Mouse (Mus musculus) liver, postnatal 0 days (tissue): ENCODE results near the gene Ssh3. TPM values are rescaled to one million over a fixed set of nuclear protein-coding genes. Genes with fewer than 3 reads are reported as not detected.

Experiments used
- ATAC-seq: fragments of 200-750 bp; cut with Nextera tagmentation; 2 replicates; pipeline ENCODE4 v1.8.0; 2017; ENCODE audit warnings: mild to moderate bottlenecking, moderate library complexity
- DNase-seq: peaks from one replicate; pipeline ENCODE4 v3.0.0-alpha.2; 2016
- H3K27ac ChIP-seq: fragments of 300-500 bp; sonication (generic); 2 replicates; pipeline ENCODE4 v1.5.1; 2014; ENCODE audit warnings: antibody characterized with exemption, moderate library complexity, mild to moderate bottlenecking, low read depth
- H3K27me3 ChIP-seq: fragments of 300-500 bp; sonication (generic); 2 replicates; pipeline ENCODE4 v1.6.1; 2014; ENCODE audit warnings: low read length, control low read depth, mixed read lengths; ENCODE audit not compliant: insufficient read depth
- H3K36me3 ChIP-seq: fragments of 300-500 bp; sonication (generic); replicated peaks from 2 replicates; pipeline ENCODE4 v1.6.1; 2014; ENCODE audit warnings: mild to moderate bottlenecking, control low read depth, low read length, moderate library complexity, mixed read lengths; ENCODE audit not compliant: insufficient read depth
- H3K4me1 ChIP-seq: fragments of 300-500 bp; sonication (generic); 2 replicates; pipeline ENCODE4 v1.6.1; 2014; ENCODE audit warnings: antibody characterized with exemption, mild to moderate bottlenecking, control low read depth; ENCODE audit not compliant: insufficient read depth
- H3K4me2 ChIP-seq: fragments of 300-500 bp; sonication (generic); 2 replicates; pipeline ENCODE4 v1.6.1; 2014; ENCODE audit warnings: low read depth, mild to moderate bottlenecking, low read length, moderate library complexity, mixed read lengths
- H3K4me3 ChIP-seq: fragments of 300-500 bp; sonication (generic); 2 replicates; pipeline ENCODE4 v1.5.1; 2014; ENCODE audit warnings: low read depth, low read length
- H3K9ac ChIP-seq: fragments of 300-500 bp; sonication (generic); replicated peaks from 2 replicates; pipeline ENCODE4 v1.6.1; 2014; ENCODE audit warnings: mild to moderate bottlenecking, moderate library complexity
- H3K9me3 ChIP-seq: fragments of 300-500 bp; sonication (generic); 2 replicates; pipeline ENCODE4 v1.6.1; 2016; ENCODE audit warnings: mild to moderate bottlenecking, control low read depth, low read length, mixed read lengths
- CTCF ChIP-seq: sonication (generic); IDR thresholded peaks from 2 replicates; pipeline ENCODE4 v1.5.1; 2016; ENCODE audit warnings: antibody characterized with exemption, low read depth
- EP300 ChIP-seq: IDR thresholded peaks from 2 replicates; pipeline ENCODE4 v1.6.1; 2016; ENCODE audit warnings: antibody characterized with exemption, low read depth, mild to moderate bottlenecking
- WGBS: fragments of 180-500 bp; shearing (Covaris S2); extraction: QIAGEN DNeasy Blood & Tissue Kit; methylation state at CpG from one replicate; pipeline ENCODE4 v1.1.7; 2014; ENCODE audit not compliant: insufficient replicate concordance; 5-methylcytosine and 5-hydroxymethylcytosine counted together
- polyA plus RNA-seq: library from polyadenylated mRNA; unstranded; fragments of >200 nt; fragmentation: Nextera tagmentation; extraction: Ambion mirVana; gene quantifications from 2 replicates; pipeline ENCODE4 v1.2.1, GENCODE M21; 2015

Gene Ssh3
- polyA plus RNA-seq, 1 experiment from 2014 or later, result 3.3 TPM

- 0 out of 2 replicates have a peak overlapping the region, but pooled peaks have one; percentile 4 for H3K4me2 ChIP-seq
- H3K27ac ChIP-seq, result peak overlapping the region; percentile 44; the same call in 1 of the 2 replicates
- H3K36me3 ChIP-seq, result no peaks in the 10 kb centered on the region; the same call in 1 of the 2 replicates
- H3K4me1 ChIP-seq, result peaks cover 64% of the 10 kb centered on the region
- DNase-seq (no peak), ATAC-seq (no peak)
- no peak overlapping the region for H3K9ac ChIP-seq
- H3K4me3 ChIP-seq, result no peak overlapping the region
- peaks cover 40% of the 10 kb centered on the region for H3K27me3 ChIP-seq
- H3K9me3 ChIP-seq, result no peaks in the 10 kb centered on the region
- TF ChIP-seq EP300, result no peak
- no peak for TF ChIP-seq CTCF
- WGBS, result 71% methylated on average over 11 of the region's 11 CpGs
These were observed 50.7 kb downstream of the Ssh3 start for GRCm38 (mm10) chr19:4218293-4218692.

GRCm38 (mm10) chr19:4217855-4218254, 51.1 kb downstream of the Ssh3 start:
- peaks cover 44% of the 10 kb centered on the region for H3K27me3 ChIP-seq
- WGBS, result 63% methylated on average over 3 of the region's 3 CpGs
- H3K4me1 ChIP-seq, result peaks cover 69% of the 10 kb centered on the region
- DNase-seq (no peak), ATAC-seq (no peak)
- no peaks in the 10 kb centered on the region for H3K9me3 ChIP-seq
- H3K36me3 ChIP-seq, result no peaks in the 10 kb centered on the region; the same call in 1 of the 2 replicates
- TF ChIP-seq CTCF (no peak), EP300 (no peak)
- peak overlapping the region; percentile 44; the same call in 1 of the 2 replicates for H3K27ac ChIP-seq
- no peak overlapping the region for H3K4me3 ChIP-seq
- no peak overlapping the region for H3K9ac ChIP-seq
- H3K4me2 ChIP-seq, result 0 out of 2 replicates have a peak overlapping the region, but pooled peaks have one; percentile 4

- Histone ChIP-seq H3K9ac (no peak overlapping the region), H3K27ac (0 out of 2 replicates have a peak overlapping the region, but pooled peaks have one; percentile 6), H3K4me3 (no peak overlapping the region), H3K4me1 (peaks cover 66% of the 10 kb centered on the region), H3K4me2 (no peak overlapping the region), H3K9me3 (no peaks in the 10 kb centered on the region), H3K36me3 (no peaks in the 10 kb centered on the region), H3K27me3 (peaks cover 51% of the 10 kb centered on the region)
- WGBS, result 49% methylated on average over 5 of the region's 5 CpGs
- DNase-seq (no peak), ATAC-seq (no peak)
- no peak for TF ChIP-seq CTCF
- TF ChIP-seq EP300, result no peak
These were observed 51.8 kb downstream of the Ssh3 start for GRCm38 (mm10) chr19:4217140-4217539.

- DNase-seq (no peak), ATAC-seq (no peak)
- H3K4me2 ChIP-seq, result peak overlapping the region; percentile 90
- peak overlapping the region; percentile 67; the same call in 1 of the 2 replicates for H3K4me3 ChIP-seq
- no peak for TF ChIP-seq EP300
- peak; percentile 48; the same call in 1 of the 2 replicates for TF ChIP-seq CTCF
- 21% methylated on average over 14 of the region's 14 CpGs for WGBS
- no peaks in the 10 kb centered on the region for H3K9me3 ChIP-seq
- H3K27ac ChIP-seq, result no peak overlapping the region
- peaks cover 60% of the 10 kb centered on the region for H3K27me3 ChIP-seq
- 0 out of 2 replicates have a peak overlapping the region, but pooled peaks have one; percentile 11 for H3K9ac ChIP-seq
- H3K36me3 ChIP-seq, result no peaks in the 10 kb centered on the region
- peaks cover 59% of the 10 kb centered on the region for H3K4me1 ChIP-seq
These were observed 52.8 kb downstream of the Ssh3 start for GRCm38 (mm10) chr19:4216041-4216685.

GRCm38 (mm10) chr19:4215451-4215840, 53.5 kb downstream of the Ssh3 start:
- Histone ChIP-seq H3K4me2 (peak overlapping the region; percentile 90), H3K4me1 (peaks cover 52% of the 10 kb centered on the region), H3K36me3 (no peaks in the 10 kb centered on the region), H3K9ac (peak overlapping the region; percentile 79), H3K9me3 (no peaks in the 10 kb centered on the region), H3K4me3 (peak overlapping the region; percentile 67), H3K27me3 (peaks cover 61% of the 10 kb centered on the region), H3K27ac (peak overlapping the region; percentile 50)
- no peak for TF ChIP-seq EP300
- DNase-seq (no peak), ATAC-seq (no peak)
- 2% methylated on average over 15 of the region's 21 CpGs for WGBS

GRCm38 (mm10) chr19:4214771-4215450, 54.1 kb downstream of the Ssh3 start:
- Histone ChIP-seq H3K4me3 (peak overlapping the region; percentile 67), H3K36me3 (no peaks in the 10 kb centered on the region), H3K4me1 (peaks cover 47% of the 10 kb centered on the region), H3K4me2 (peak overlapping the region; percentile 90), H3K27me3 (peaks cover 61% of the 10 kb centered on the region), H3K9ac (peak overlapping the region; percentile 79), H3K27ac (peak overlapping the region; percentile 50), H3K9me3 (no peaks in the 10 kb centered on the region)
- DNase-seq, result no peak
- 1% methylated on average over 33 of the region's 81 CpGs for WGBS
- TF ChIP-seq CTCF, result no peak
- no peak for TF ChIP-seq EP300
- ATAC-seq, result peak; percentile 44
